Mouse (Mus musculus) monocyte, adult 2 months (primary cell): ENCODE data around the gene Glrb.

Experiments
- DNase-seq, 2 experiments: peaks; one replicate each; pipeline ENCODE4 v3.0.0; 2022; ENCODE audit warnings: low spot score in 2 of 2, low read depth in 1 of 2

Gene Glrb

DNA sequence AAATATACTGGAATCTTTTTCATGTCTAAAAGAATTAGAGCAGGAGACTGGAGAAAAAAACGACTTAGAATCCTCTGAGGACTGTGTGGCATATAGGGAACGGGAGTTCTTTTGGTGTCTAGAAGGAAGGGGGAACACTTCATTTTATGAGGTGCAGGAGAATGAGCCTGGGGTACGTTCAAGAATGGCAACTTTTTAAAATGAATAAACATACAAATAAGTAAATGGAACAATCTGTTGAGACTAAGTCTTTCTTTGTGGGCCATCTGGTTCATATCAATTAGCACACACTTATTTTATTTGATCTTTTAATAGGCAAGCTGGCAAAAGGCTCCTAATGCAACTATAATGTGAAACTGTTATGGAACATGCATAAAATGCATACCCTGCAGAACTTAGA lies 75.9 kb downstream of the Glrb start:
- no peak for DNase-seq

DNA sequence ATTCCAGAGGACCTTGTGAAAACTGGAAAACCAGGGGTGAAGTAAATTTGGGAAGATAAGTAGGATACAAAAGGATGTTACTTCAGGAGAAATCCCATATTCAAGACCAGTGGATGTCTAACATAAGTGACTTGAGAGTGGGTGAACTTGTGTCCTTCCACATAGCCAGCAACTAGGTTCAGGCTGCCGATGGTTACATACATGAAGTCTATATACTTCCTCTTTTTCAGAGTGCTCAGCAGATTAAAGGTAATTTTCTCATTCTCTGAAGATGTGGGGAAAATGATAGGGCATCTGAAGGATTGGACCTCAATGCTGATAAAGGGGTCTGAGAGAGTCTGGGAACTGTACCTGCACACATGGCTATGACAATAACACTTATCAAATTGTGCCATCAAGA lies 89.5 kb downstream of the Glrb start:
- DNase-seq = no peak

DNA sequence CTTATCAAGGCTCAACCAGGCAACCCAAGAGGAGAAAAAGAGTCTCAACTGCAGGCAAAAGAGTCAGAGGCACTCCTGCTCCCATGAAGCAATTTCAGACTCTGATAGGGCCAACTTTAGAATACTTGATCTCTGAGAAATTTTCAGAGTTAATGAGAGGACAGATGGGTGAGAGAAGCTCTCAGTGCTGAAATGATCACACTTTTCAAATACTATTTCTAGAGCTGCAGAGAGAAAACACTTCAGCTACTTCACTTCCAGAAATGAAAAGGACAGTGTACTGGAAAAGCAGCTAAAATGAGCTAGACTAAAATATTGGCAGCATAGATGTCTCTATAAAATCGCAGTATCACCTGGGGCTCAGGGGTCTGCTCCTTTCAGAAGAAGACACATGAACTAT lies 94.8 kb downstream of the Glrb start:
- DNase-seq = no peak

DNA sequence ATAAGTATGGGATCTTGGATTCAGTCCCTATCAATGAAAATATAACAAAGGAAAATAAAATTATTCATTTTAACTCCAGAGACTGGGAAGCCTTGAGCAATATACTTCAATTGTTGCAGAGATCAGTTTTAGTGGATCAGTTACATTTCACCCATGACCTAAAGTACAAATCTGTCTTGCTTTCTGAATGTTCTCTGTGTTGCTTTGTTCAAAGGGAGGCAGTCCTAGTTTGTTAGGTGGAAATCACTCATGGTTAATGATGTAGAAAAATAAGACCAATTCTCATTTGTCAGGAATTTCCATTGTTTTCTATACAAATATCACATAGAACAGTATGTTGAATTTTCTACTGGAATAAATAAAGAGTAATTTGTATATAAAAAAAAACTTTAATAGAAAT lies 99.7 kb downstream of the Glrb start:
- no peak for DNase-seq

DNA sequence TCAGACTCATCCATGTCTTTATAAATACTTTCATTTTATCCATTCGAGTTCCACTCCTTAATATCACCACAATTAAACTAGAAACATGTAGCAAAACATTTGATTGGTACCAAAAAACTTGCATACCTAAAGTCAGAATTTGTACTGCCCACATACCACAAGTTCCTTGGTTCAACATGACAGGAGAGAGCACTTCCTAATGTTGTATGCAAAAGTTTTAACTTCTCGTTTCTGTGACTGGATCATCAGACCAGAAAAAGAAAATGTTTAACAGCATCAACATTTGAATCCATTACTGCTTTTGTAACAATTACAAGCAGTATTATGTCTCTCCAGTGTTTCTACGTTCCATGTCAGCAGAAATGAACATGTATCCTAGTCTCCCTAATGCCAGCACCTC lies 101.2 kb downstream of the Glrb start:
- DNase-seq = no peak

DNA sequence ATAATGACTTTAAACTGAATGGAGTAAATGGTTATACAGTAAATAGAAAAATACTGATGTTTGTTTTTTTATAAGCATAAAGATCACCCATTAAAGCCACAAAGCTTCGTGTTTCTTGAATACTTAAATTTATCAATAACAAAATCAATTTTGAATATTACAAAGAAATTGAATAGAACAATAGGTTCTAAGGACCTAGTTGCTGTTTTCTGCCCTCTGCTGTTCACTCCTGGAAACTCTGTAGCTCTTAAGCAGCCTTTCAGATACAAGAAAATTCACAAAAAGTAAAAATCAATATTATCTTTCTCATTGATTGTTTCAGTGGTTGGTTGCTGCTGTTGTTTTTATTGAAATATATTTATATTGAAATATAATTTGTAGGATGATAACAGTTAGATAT lies 108.1 kb downstream of the Glrb start:
- DNase-seq = no peak

DNA sequence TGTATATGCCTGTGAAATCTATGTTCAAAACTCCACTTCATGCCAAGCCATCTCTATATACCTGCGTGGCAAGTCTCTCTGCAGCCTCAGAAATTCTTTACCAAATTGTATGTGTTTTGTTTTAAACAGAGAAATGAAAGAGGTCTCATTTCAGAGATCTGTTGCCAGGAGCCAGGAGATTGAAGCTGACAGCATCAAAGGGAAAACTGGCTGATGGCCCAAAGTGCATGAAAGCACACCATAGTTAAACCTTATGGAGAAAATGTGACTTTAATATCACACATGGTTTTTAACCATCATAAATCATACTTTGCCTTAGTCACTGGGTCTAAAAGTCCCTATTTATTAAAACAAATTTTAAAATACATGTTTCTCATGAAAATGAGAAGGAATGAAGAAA lies 109.6 kb downstream of the Glrb start:
- DNase-seq = no peak

DNA sequence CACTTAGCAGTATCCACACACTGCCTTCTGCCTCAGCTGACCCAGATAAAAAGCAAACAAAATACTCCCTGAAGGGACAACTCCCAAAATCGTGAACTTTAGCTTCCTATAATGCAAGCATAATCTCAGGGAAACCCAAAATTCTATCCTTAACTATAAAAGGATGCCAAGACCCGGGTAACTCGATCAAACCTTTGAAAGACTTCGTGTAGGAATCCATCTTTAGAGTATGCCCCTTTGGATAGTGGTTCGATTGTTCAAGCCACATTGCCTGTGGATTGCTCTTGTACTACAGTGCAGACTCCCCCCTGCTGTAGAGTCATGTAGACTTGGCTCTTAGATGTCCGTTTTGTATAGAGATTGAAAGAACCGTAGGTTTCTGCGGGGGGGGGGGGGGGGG lies 110.2 kb downstream of the Glrb start:
- DNase-seq = no peak

DNA sequence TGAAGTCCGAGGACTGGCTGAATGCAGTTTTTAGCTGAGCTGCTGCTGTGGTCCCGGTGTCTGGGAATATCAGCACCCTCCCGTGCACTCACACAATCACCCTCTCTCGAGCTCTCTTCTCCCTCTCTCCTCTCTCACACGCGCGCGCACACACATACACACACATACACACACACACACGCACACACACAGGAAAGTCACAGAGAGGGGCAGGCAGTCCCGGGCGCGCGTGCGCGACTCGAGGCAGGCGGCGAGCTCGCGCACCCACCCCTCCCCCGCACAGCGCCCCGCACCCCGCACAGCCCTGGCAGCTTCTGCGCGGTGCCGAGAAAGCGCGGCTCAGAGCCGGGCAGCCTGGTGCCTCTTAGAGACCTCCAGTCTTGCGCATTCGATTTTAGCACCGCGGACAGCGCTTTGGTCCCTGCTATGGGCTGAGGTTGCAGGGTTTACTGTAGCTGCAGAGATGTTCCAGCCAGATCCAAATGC lies 110.8 kb downstream of the Glrb start, which contains the start of gene Gria2:
Gria2 (minus strand) TSS at position 240 of the 486 bp plus-strand sequence.
- DNase-seq = no peak

DNA sequence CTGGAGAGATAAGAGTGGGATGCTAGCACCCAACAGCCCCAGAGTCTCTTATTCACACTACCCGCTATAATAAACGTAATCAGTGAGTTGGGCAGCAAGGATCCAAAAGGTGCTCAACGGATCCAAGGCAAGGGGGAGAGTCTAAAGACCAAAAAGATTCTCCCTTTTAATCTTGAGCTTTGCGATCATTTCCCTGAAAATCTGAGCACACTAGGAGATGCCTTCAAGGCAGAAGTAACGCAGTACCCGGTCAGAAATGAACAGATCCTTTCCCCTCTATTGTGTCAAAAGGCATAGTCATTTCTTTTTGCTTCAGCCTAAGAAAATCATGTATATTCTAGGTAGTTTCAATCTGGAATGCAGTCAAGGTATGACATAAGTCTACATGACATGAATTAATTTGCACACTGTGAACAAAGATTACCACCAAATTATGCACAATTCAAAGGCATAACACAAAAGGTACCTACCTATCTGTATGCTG lies 111.6 kb downstream of the Glrb start:
- no peak for DNase-seq

DNA sequence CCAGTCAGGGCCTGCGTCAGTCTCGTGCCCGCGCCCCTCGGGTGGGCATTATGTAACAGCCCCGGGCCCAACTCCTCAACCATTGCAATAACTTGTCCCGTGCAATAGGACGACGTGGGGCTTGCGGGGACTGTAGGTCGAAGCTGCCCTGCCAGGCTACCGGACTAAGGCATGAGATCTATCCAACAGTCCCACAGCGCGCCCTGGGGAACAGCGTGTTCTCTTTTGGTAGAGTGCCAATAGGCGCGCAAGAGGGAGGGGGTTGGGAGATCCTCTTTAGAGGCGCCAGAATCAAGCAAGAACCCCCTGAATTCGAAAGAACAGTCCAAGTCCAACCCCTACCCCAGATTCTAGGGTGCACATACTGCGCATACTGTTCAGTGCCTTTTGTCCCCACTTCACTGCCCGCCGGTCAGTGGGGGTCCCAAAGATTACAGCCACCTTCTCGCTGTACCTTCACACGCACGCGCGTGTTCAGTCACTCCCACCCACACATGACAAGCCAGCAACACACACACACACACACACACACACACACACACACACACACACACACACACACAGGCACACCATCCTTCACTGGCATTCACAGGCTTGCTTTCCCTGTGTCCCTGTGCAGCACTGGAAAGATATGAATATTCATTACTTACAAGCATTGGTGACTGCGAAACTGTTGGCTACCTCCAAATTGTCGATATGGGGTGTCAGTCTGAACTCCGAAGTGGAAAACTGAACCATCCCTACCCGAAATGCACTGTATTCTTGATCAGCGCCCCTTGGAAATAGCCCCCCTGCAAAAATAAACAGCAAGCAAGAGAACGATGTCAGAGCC lies 112.2 kb downstream of the Glrb start:
- no peak for DNase-seq

DNA sequence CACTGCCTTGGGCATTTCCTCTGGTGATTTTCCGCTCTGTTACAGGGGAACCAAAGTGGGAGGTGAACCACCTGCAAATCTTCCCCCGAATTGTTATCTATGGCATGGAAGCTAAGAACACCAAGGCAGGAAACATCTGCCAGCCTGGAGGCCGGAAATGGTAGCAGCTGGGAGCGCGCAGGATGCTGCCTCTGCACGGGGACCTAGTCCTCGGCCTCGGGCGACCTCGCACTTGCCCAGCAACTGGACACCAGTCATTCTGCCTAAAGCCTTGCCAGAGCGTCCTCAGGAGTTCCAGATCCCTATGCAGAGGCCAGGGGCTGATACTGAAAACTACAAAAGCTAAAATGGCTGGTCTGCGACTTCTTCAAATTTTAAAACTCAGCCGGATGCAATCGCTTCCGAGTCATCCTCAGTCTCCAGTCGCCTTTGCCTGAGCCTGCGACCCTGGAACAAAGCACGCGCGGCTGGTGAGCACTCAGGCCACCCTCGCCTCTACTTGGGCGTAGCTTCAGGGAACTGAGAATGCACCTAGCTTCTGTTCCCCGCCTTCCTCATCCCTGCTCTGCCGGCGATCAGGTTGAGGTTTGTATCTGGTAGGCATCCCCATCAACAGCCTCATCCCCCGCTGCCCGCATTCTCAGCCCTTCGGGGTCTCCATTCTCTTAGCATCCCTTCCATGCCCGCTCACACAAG lies 113.0 kb downstream of the Glrb start:
- DNase-seq = no peak

DNA sequence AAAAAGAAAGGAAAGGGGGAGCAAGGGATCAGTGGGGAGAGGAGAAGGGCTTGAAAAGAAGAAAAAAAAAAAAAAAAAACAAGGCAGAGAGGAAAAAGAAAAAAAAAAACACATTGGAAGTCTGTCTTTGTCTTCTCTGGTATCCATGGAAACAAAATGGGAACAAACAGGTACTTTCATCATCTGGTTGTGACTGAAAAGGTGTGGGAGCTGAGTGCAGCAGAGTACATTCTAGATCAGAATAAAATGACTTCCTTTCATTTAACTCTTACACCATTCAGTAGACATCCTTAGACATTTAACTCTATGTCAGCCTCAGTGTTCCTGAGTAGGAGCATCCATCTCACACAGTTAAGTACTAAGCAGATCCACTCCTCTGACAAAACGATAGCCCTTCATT lies 115.5 kb downstream of the Glrb start:
- no peak for DNase-seq

DNA sequence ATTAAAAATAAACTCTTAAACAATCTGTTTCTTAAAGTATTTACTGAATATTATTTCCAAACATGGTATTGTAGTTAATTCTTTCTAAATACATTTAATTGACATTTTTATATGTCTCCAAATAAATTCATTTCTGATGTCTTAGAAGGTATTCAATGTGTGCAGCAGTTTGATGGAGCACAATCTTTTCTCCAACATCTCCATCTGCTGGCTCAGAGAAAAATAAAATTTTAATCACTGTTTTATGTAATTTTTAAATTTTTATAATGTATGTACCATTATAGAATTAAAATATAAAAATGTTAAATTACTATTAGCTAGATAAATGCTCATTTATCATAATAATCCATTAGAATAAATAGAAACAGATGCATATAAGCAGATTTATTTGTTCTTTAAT lies 116.7 kb downstream of the Glrb start:
- no peak for DNase-seq

DNA sequence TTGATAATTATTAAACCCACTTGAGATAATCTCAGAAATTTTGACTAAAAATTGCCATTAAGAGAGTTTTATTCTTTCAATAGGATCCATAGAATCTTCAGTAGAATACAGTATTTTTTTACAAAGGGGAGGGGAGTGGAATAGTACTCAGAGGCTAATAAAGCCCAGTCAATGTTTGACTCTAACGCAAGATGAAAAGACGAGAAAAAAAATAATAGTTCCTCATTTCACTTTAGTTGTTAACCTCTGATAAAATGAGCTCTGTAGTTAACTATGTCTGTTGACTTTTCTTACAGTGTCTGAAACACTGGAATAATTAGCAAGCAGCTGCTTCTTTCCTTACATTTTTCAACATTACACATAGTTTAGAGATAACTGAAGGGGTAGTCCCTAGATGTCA lies 118.2 kb downstream of the Glrb start:
- no peak for DNase-seq
